Mouse (Mus musculus): ENCODE results near the gene Mmp24. TPM values are rescaled to one million over a fixed set of nuclear protein-coding genes. Genes with fewer than 3 reads are reported as not detected.

Mmp24 gene
- polyA plus RNA-seq (2021; fragmentation: Nextera tagmentation): 2.1 and 2.4 TPM in 2 replicates
- long read RNA-seq, experiment 1, full-length matches to known transcripts: 3 of 36 reads
- long read RNA-seq, experiment 1, partial matches to known transcripts: 29 of 36 reads
- long read RNA-seq, experiment 1, other reads (novel, unspliced or antisense): 4 of 36 reads
- long read RNA-seq, experiment 2, partial matches to known transcripts: 1 of 10 reads
- long read RNA-seq, experiment 2, other reads (novel, unspliced or antisense): 9 of 10 reads

GRCm38 (mm10) chr2:155774927-155775684, at the start of gene Mmp24:
Mmp24 (plus strand) TSS chr2:155775342.

GRCm38 (mm10) chr2:155729158-155729645, 45.9 kb upstream of the Mmp24 start, which contains the start of gene Edem2:
Edem2 (minus strand) TSS chr2:155729475.

GRCm38 (mm10) chr2:155735766-155736165, 39.4 kb upstream of the Mmp24 start, which contains the start of gene Gm17581:
Gm17581 (minus strand) TSS chr2:155735866.

GRCm38 (mm10) chr2:155751014-155751786, 23.9 kb upstream of the Mmp24 start, which contains the start of gene Procr:
Procr (plus strand) TSS chr2:155751117.

GRCm38 (mm10) chr2:155819392-155819448, 44.1 kb downstream of the Mmp24 start, which contains the start of gene BC029722:
BC029722 (minus strand) TSS chr2:155819426.

GRCm38 (mm10) chr2:155826630-155827424, 51.7 kb downstream of the Mmp24 start, which contains the start of gene Eif6:
Eif6 (minus strand) TSS chr2:155826925.

GRCm38 (mm10) chr2:155834732-155835131, 59.6 kb downstream of the Mmp24 start, which contains the start of gene Fam83c:
Fam83c (minus strand) TSS chr2:155834854.

Other genes starting within 250 kb of the Mmp24 start
- gene Gss, start 182.5 kb upstream of the Mmp24 start, polyA plus RNA-seq (2021; fragmentation: Nextera tagmentation): 13.1 and 14.4 TPM in 2 replicates
- 2.5 and 2.8 TPM in 2 replicates for gene Myh7b, start 164.1 kb upstream of the Mmp24 start, polyA plus RNA-seq (2021; fragmentation: Nextera tagmentation)
- gene Trpc4ap, start 83.0 kb upstream of the Mmp24 start, polyA plus RNA-seq (2021; fragmentation: Nextera tagmentation): 34.4 and 134 TPM in 2 replicates
- 17.8 and 18.2 TPM in 2 replicates for gene Edem2, start 45.9 kb upstream of the Mmp24 start, polyA plus RNA-seq (2021; fragmentation: Nextera tagmentation)
- gene Gm17581, start 39.5 kb upstream of the Mmp24 start, polyA plus RNA-seq (2021; fragmentation: Nextera tagmentation): not detected in 2 replicates
- gene Procr, start 24.2 kb upstream of the Mmp24 start, polyA plus RNA-seq (2021; fragmentation: Nextera tagmentation): 0.58 and 0.70 TPM in 2 replicates
- gene BC029722, start 44.1 kb downstream of the Mmp24 start, polyA plus RNA-seq (2021; fragmentation: Nextera tagmentation): 74.3 and 108 TPM in 2 replicates
- gene Eif6, start 51.6 kb downstream of the Mmp24 start, polyA plus RNA-seq (2021; fragmentation: Nextera tagmentation): 88.0 and 121 TPM in 2 replicates
- 0.05 and 0.06 TPM in 2 replicates for gene Fam83c, start 59.5 kb downstream of the Mmp24 start, polyA plus RNA-seq (2021; fragmentation: Nextera tagmentation)
- 53.9 and 71.2 TPM in 2 replicates for gene Uqcc1, start 155.0 kb downstream of the Mmp24 start, polyA plus RNA-seq (2021; fragmentation: Nextera tagmentation)
- gene Gm15557, start 165.4 kb downstream of the Mmp24 start, polyA plus RNA-seq (2021; fragmentation: Nextera tagmentation): not detected in 2 replicates
- gene Gdf5, start 170.0 kb downstream of the Mmp24 start, polyA plus RNA-seq (2021; fragmentation: Nextera tagmentation): 0.20 and 0.58 TPM in 2 replicates
- 3.9 and 4.1 TPM in 2 replicates for gene Cep250, start 181.1 kb downstream of the Mmp24 start, polyA plus RNA-seq (2021; fragmentation: Nextera tagmentation)
- gene 6430550D23Rik, start 232.6 kb downstream of the Mmp24 start, polyA plus RNA-seq (2021; fragmentation: Nextera tagmentation): 0.26 and 0.33 TPM in 2 replicates
- 363 and 436 TPM in 2 replicates for gene Ergic3, start 232.7 kb downstream of the Mmp24 start, polyA plus RNA-seq (2021; fragmentation: Nextera tagmentation)

All from left cerebral cortex, adult 6 months (tissue).